Mouse (Mus musculus) v-Abl transformed pro-B cells (cell line): ENCODE measurements around the gene 2810408A11Rik.

Experiments used
- in situ Hi-C, 2 experiments: fragments of 400-800 bp; cut with MboI; formaldehyde crosslinking; loops; one replicate each; pipeline ENCODE4 v1.15.1; 2025; ENCODE audit not compliant: unreplicated experiment in 2 of 2

Gene 2810408A11Rik

GRCm38 (mm10) chr11:69915667-69916627 is 15.2 kb upstream of the 2810408A11Rik start:
- in situ Hi-C loops = no loop called here

- in situ Hi-C loops = no loop called here
Measured at GRCm38 (mm10) chr11:69914917-69915430, 14.2 kb upstream of the 2810408A11Rik start.

GRCm38 (mm10) chr11:69914372-69914764 is 13.6 kb upstream of the 2810408A11Rik start:
- in situ Hi-C loops = no loop called here

DNA sequence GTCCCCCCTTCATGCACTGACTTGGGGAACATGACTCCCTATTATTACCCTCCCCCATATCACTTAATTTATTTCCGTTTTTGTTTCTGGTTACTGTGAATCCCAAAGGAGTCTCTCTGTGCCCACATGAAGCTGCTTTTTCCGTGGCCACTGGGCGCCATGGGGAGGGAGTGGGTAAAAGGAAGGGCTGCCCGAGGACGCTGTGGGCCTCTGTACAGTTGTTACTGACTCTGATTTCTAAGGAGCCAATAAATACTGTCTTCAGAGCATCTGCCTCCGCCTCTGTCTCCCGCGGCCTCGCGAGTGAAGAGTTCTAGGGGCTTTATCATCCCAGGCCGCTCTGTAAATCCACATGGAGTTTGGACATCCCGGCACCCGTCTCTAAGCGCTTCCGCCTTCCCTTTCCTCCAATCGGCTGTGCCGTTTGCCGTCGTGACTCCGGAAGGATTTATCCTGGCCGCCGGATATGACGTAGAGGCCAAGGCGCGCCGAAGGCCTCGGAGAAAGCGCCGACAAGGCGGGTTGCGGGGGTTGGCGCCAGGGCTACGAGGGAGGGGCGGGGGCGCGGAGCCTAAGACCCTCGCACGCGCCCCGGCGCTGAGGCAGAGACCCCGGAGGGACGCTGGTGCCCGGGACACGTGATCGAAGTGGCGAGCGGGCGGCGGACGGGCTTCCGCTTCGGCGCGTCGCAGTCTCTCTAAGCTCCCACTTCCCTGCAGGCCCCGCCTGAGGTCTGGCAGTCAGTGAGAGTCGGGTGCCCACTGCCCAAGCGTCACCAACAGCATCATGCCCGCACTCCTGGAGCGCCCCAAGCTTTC is 13.0 kb upstream of the 2810408A11Rik start, which contains the start of gene Gps2:
TSS of gene Gps2 (plus strand) at position 335 of the 818 bp plus-strand sequence.
- in situ Hi-C loops = no loop called here

- in situ Hi-C loops = no loop called here
Measured at GRCm38 (mm10) chr11:69912716-69913530, 12.1 kb upstream of the 2810408A11Rik start.

DNA sequence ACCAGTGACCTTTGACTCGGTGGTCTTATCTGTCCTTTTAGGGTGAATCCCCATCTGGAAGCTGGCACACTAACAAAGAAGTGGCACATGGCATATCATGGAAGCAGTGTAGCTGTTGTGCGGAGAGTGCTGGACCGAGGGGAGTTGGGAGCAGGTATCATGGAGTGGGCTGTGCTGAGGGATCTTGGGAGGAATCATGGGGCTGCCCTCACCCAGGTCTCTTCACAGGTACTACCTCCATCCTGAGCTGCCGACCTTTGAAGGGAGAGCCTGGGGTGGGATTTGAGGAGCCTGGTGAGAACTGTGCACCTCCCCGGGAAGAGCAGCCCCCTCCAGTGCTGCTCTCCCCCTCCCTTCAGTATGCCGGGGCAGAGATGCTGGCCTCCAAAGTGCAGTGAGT is 10.9 kb upstream of the 2810408A11Rik start:
- in situ Hi-C loops = no loop called here

- in situ Hi-C loops = no loop called here
Measured at GRCm38 (mm10) chr11:69910781-69911560, 10.2 kb upstream of the 2810408A11Rik start.

GRCm38 (mm10) chr11:69910177-69910576 is 9.4 kb upstream of the 2810408A11Rik start:
- in situ Hi-C loops = no loop called here

- in situ Hi-C loops = no loop called here
Measured at GRCm38 (mm10) chr11:69909174-69909573, 8.4 kb upstream of the 2810408A11Rik start.

DNA sequence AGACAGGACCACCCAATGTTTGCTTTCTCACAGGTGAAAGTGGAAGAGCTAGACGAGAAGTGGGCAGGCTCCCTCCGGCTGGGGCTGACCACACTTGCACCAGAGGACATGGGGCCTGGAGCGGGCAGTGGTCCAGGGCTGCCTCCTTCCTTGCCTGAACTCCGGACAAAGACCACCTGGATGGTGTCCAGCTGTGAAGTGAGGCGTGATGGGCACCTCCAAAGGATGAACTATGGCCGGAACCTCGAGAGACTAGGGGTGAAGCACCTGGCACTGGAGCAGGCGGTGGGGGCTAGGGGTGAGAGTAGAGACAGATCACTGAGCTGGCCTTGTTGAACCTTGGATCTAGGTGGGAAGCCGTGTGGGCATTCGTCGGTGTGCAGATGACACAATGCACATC is 7.9 kb upstream of the 2810408A11Rik start:
- in situ Hi-C loops = no loop called here

DNA sequence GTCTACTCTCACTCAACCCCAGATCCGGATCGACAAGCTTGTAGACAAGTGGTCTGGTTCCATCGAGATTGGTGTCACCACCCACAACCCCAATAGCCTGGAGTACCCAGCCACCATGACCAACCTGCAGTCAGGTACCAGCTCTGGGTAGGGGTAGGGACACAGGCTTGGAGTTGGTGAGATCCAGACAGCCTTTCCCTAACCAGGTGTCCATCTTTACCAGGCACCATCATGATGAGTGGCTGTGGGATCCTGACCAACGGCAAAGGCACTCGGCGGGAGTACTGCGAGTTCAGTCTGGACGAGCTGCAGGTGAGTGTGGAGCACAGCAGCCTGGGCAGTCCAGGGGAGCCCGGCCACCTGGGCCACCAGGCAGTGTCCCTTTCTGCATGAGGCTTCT is 3.5 kb upstream of the 2810408A11Rik start:
- in situ Hi-C loops = no loop called here

DNA sequence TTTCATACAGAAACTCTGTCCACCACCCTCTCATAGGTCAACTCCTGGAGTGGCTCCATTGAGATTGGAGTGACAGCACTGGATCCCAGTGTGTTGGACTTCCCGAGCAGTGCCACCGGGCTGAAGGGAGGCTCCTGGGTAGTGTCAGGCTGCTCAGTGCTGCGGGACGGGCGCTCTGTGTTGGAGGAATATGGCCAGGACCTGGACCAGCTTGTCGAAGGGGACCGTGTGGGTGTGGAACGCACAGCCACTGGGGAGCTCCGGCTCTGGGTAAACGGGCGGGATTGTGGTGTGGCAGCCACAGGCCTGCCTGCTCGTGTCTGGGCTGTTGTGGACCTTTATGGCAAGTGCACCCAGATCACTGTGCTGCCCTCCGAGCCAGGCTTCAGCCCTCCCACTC is 2.2 kb upstream of the 2810408A11Rik start:
- in situ Hi-C loops = no loop called here

DNA sequence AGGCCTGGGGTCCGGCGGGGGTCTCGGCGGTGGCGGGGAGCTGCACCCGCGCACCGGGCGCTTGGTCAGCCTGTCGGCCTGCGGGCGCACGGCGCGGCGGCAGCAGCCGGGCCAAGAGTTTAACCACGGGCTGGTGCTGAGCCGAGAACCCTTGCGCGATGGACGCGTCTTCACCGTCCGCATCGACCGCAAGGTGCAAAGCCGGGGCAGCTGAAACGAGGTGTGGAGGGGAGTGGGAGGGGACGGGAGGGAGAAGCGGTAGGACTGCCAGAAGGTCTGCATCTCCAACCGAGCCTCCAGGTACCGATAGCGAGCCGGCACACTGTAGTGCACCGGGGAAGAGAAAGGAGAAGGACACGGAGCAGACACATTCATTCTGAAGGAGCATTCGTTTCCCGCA is 1.2 kb upstream of the 2810408A11Rik start:
- in situ Hi-C loops = no loop called here

DNA sequence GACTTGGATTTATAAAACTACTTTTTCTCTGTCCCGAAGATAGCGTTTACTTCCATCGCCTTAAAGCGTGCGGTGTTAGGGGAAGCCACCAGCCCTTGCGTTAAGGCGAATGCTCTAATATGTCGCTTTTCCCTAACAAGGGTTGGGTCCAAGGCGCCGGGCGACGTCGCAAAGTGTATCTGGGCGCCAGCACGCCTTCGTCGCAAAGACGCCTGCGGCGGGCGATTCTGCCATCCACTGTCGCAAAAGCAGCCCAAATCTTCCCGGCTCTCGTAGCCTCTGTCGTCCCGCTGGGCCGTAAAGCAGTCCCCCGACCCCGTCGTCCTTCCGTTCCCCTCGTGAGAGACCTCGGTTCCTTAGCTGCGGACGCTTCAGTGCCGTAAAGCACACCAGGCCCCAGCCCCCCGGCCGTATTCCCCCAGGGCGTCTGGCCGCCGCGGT is 639 bp upstream of the 2810408A11Rik start:
- in situ Hi-C loops = no loop called here

- in situ Hi-C loops = no loop called here
Measured at GRCm38 (mm10) chr11:69899870-69900269, 917 bp downstream of the 2810408A11Rik start.

DNA sequence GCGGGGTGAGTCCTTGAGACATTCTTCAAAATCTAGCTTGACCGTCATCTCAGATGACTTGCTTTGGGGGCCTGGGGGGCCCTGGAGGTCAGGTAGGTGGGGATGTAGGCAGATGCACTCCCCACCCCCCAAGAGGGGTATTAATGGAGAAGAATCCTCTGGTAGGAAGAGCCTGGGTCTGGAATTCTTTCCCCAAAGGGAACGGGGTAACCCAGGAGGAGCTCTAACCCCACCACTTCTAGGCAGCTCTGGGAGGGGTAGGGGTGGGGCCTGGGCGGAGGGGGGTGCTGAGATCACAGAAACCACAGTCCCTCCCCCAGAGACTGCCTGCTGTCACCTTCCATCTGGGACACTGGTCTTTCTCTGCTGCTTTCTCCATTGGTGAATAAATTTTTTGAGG is 5.5 kb downstream of the 2810408A11Rik start, which contains the start of gene Acap1:
TSS of gene Acap1 (minus strand) at position 249 of the 400 bp plus-strand sequence.
- in situ Hi-C loops = no loop called here

- in situ Hi-C loops = no loop called here
Measured at GRCm38 (mm10) chr11:69894671-69895070, 6.1 kb downstream of the 2810408A11Rik start.

DNA sequence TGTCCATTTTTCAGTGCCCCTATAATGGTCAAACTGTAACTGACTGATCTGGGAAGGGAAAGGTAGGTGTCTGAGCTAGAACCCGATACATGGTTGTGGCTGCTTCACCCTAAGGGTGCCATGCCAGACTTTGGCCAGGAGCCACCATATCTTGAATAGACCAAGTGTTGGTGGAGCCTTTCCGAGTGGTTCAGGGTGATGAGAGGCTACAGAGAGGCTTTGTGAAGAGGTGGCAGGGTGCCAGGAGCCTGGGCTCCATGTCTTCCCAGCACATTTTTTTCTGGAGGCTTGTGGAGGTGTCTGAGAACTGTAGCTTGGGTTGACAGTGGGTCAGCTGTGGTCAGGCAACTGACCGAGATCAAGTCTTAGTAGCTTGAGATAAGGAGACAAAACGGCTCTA is 9.3 kb downstream of the 2810408A11Rik start:
- in situ Hi-C loops = no loop called here

DNA sequence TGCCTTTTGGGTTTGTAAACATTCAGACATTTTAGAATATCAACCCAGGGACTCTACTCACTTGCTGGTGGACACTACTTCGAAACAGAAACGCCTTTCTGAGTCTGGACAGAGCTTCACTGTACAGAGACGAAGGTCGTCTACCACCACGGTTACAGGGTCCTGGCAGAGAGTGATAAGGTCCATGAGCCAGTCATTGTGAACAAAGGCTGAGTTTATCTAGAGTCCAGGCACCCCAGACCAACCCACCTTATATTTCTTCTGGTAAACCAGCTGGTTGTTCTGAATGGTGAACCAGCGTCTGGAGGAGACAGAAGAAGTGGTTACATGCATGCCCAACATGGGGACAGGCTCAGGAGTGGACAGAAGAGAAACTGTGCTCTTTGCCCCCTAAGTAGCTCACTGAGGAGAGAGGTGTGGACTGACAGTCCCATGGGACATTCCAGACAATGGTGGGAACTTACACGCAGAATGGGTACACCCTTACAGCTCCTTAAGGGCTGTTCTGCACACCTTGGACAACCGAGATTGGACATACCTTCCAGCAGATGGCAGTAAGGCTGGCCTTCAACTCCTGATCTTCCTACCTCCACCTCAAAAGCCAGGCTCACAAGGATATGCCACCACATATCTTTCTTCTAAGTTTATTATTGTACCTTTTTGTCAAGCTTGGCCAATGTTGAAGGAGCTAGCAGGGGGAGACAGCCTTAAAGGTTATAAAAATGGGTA is 13.7 kb downstream of the 2810408A11Rik start:
- in situ Hi-C loops = no loop called here
